Mouse (Mus musculus) bone marrow, adult 2 months (tissue): ENCODE measurements around the gene Acp6.

Experiments used
- CTCF ChIP-seq: fragments of 200-500 bp; IDR thresholded peaks from 2 replicates; pipeline ENCODE4 v1.5.1; 2011; ENCODE audit warnings: low read length, control low read depth; ENCODE audit not compliant: control insufficient read depth, insufficient read depth
- POLR2A ChIP-seq: fragments of 200-500 bp; IDR thresholded peaks from 2 replicates; pipeline ENCODE4 v1.6.1; 2011; ENCODE audit warnings: low read depth, mild to moderate bottlenecking, control low read depth, low read length, borderline replicate concordance; ENCODE audit not compliant: control insufficient read depth

DNA sequence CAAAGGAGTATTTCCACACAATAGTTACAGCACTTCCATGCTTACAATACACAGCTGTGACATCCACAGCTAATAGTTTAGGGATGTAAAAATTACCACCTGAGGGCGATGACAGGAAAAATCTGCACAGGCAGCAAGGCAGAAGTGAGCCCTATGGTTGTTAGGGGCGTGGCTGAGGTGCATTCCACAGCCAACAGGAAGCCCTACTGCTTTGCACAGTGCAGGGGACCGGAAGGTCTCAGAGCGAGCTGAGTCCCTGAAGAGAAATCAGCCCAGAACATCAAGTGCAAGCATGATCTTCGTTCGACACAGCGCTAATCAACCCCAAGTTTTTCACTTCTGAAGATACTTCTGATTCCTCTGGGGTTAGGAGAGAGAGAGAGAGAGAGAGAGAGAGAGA is 34.4 kb upstream of the Acp6 start:
- TF ChIP-seq POLR2A = no peak
- TF ChIP-seq CTCF = no peak
